Mouse (Mus musculus): Measurements from ENCODE around the gene Fgf22.
A peak's percentile ranks its signal among the peaks of the same experiment; 100 is the strongest.

DNA sequence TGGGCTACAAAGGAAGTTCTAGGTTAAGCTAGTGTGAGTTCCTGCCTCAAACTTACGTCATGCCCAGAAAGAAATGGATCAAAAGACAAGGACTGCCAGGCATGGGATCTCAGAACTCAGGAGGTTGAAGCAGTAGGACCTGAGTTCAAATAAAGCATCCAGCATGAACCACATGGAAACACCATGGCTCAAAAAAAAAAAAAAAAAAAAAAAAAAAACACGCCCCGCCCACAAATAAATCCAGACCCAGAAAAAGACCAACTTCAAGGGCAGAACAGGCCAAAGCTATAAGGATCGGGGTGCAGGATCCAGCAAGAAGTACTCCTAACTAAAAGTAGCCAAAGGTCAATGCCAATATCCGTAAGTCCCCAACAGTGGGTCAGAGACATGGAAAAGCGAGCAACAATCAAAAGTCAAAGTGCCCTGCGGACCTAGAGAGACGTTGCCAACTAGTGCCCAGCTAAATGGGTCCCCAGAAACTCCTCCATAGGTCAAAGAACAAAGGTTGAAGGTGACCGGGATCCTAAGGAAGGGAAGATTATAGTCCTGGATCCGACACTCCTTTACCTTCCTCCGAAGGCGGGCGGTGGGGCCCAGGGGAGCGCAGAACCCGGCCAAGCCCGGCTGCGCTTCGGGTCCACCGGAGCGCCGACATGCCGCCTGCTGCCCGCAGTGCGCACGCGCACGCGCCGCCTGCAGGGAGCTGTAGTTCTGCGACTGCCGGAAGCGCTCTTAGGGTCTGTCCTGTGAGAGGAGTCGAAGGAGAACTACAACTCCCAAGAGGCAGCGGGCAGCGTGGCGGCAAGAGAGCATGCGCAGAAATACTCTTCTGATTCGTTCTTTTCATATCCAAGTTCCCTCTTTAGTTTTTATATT lies 8.7 kb upstream of the Fgf22 start, which contains the start of gene Polrmt:
- TF ChIP-seq POLR2A (IDR thresholded peaks at IDR 0.05; ENCODE audit: borderline replicate concordance, insufficient read depth, low read length) (peak; percentile 53; the same call in 1 of the 2 replicates), CTCF (IDR thresholded peaks at IDR 0.05; ENCODE audit: borderline replicate concordance, insufficient read depth, low read depth, low read length) (no peak)

All from cerebellum, adult 2 months (tissue).